Mouse (Mus musculus) limb, embryonic 11.5 days (tissue): ENCODE results near the gene Ntm. TPM values are rescaled to one million over a fixed set of nuclear protein-coding genes. Genes with fewer than 3 reads are reported as not detected.

Experiments used
- ATAC-seq: fragments of 200-750 bp; cut with Nextera tagmentation; 2 replicates; pipeline ENCODE4 v1.8.0; 2017; ENCODE audit warnings: low read depth; ENCODE audit not compliant: insufficient number of reproducible peaks, low FRiP score, low TSS enrichment
- DNase-seq: peaks from one replicate; pipeline ENCODE4 v3.0.0-alpha.2; 2015; ENCODE audit warnings: low spot score
- H3K27ac ChIP-seq: fragments of 300-500 bp; sonication (generic); replicated peaks from 2 replicates; pipeline ENCODE4 v1.5.1; 2014; ENCODE audit warnings: low read depth, mild to moderate bottlenecking, low read length
- H3K27me3 ChIP-seq: fragments of 300-500 bp; sonication (generic); 2 replicates; pipeline ENCODE4 v1.6.1; 2014; ENCODE audit warnings: mild to moderate bottlenecking, low read length, mixed read lengths; ENCODE audit not compliant: control insufficient read depth, insufficient read depth
- H3K36me3 ChIP-seq: fragments of 300-500 bp; sonication (generic); 2 replicates; pipeline ENCODE4 v1.6.1; 2014; ENCODE audit warnings: mild to moderate bottlenecking, low read length, moderate library complexity, mixed read lengths; ENCODE audit not compliant: control insufficient read depth, insufficient read depth
- H3K4me1 ChIP-seq: fragments of 300-500 bp; sonication (generic); 2 replicates; pipeline ENCODE4 v1.6.1; 2014; ENCODE audit warnings: low read length, mixed read lengths; ENCODE audit not compliant: control insufficient read depth, insufficient read depth
- H3K4me2 ChIP-seq: fragments of 300-500 bp; sonication (generic); 2 replicates; pipeline ENCODE4 v1.6.1; 2014; ENCODE audit warnings: low read depth, mild to moderate bottlenecking, moderate library complexity; ENCODE audit not compliant: severe bottlenecking
- H3K4me3 ChIP-seq: fragments of 300-500 bp; sonication (generic); 2 replicates; pipeline ENCODE4 v1.5.1; 2014; ENCODE audit warnings: low read depth, low read length
- H3K9ac ChIP-seq: fragments of 300-500 bp; sonication (generic); 2 replicates; pipeline ENCODE4 v1.6.1; 2014; ENCODE audit warnings: mild to moderate bottlenecking, low read length
- H3K9me3 ChIP-seq: fragments of 300-500 bp; sonication (generic); 2 replicates; pipeline ENCODE4 v1.6.1; 2016; ENCODE audit warnings: low read length; ENCODE audit not compliant: control insufficient read depth
- WGBS: fragments of 180-500 bp; shearing (Covaris S2); extraction: QIAGEN DNeasy Blood & Tissue Kit; methylation state at CpG from one replicate; pipeline ENCODE4 v1.1.7; 2014; 5-methylcytosine and 5-hydroxymethylcytosine counted together
- polyA plus RNA-seq: library from polyadenylated mRNA; unstranded; fragments of >200 nt; fragmentation: Nextera tagmentation; extraction: Ambion mirVana; gene quantifications from 2 replicates; pipeline ENCODE4 v1.2.1, GENCODE M21; 2014

The Ntm gene
- polyA plus RNA-seq, 1 experiment from 2014 or later = 16.2 TPM

DNA sequence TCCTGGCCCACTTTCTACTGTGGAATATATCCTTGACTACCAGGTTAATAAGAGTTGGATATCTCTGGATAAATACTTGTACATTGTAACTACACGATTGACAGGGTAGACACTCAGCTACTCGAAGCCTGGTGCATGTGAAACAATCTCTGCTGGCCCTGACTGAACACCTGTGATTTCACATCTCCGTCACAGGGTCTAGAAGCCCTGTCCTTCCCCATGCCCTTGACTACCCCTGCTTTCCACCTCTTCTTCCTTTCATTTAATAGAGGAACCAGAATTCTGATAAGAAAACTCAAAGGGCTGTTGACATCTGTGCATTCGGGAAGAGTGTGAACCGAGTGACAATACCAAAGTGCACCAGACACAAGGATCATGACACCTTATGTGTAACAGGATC is 566.8 kb downstream of the Ntm start:
- DNase-seq = no peak
- Histone ChIP-seq H3K9me3 (no peaks in the 10 kb centered on the region), H3K36me3 (no peaks in the 10 kb centered on the region), H3K27ac (no peak overlapping the region), H3K4me3 (no peak overlapping the region), H3K4me2 (no peak overlapping the region), H3K9ac (no peak overlapping the region), H3K27me3 (no peaks in the 10 kb centered on the region), H3K4me1 (no peaks in the 10 kb centered on the region)
- no peak for ATAC-seq
- WGBS = 90% methylated on average over 5 of the region's 5 CpGs

DNA sequence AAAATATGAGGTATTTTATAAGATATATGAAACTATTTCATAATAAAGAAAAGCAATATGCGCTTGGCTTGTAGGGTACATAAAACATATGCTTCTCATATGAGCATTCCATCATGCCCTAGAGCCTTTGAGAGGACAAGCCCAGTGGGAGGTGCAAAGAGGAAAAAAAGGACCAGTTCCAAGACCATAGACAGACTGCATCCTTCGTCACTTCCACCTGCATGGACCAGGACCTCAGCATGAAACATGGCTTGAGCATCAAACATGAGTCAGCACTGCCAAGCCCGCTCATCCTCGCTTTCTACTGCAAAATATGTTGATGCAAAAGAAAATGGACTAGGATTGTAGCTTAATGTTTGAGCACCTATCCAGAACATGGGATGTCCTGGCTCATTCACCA is 569.8 kb downstream of the Ntm start:
- no peak overlapping the region for H3K9ac ChIP-seq
- no peaks in the 10 kb centered on the region for H3K27me3 ChIP-seq

DNA sequence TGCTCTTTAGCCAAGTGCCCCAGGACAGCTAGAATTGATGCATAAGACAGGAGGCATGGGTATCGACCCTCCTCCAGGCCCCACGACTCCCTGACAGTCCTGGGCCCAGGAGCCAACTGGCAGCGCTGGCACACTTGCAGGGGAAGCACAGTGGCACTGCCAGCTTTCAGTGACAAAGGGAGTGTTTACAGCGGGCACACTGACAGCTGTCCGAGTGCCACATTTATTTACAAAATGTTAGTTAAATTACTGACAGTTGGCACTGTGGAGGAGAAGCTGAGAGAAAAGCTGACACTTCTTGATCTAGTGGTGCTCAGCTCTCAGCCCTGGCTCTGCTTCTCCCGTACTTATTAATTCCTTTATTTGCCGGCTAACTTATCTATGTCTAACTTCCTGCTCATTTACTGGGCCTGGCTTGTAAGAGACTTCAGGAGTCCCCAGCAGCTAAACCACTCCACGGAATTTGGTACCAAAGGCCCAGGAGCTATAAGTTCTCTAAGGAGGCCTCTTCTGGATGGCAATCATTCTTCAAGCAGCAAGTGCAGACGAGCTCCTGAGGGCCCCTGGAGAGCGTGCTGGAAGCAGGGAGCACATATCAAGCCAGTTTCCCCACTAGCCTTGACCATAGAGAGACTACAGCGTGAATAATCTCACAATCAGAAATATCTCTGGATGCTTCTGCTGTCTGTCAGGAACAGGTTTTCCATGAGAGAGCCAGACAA is 572.0 kb downstream of the Ntm start:
- Histone ChIP-seq H3K9me3 (no peaks in the 10 kb centered on the region), H3K4me2 (no peak overlapping the region), H3K9ac (no peak overlapping the region), H3K27ac (no peak overlapping the region), H3K4me1 (no peaks in the 10 kb centered on the region), H3K27me3 (no peaks in the 10 kb centered on the region), H3K4me3 (no peak overlapping the region), H3K36me3 (no peaks in the 10 kb centered on the region)
- no peak for DNase-seq
- WGBS = 71% methylated on average over 11 of the region's 11 CpGs
- ATAC-seq = no peak

More for the DNA sequence above, 569.8 kb downstream of the Ntm start:
- no peaks in the 10 kb centered on the region for H3K36me3 ChIP-seq
- no peaks in the 10 kb centered on the region for H3K9me3 ChIP-seq
- DNase-seq (no peak), ATAC-seq (no peak)
- no peak overlapping the region for H3K27ac ChIP-seq
- no peak overlapping the region for H3K4me3 ChIP-seq
- WGBS = 92% methylated on average over 4 of the region's 4 CpGs
- H3K4me2 ChIP-seq = no peak overlapping the region
- no peaks in the 10 kb centered on the region for H3K4me1 ChIP-seq

DNA sequence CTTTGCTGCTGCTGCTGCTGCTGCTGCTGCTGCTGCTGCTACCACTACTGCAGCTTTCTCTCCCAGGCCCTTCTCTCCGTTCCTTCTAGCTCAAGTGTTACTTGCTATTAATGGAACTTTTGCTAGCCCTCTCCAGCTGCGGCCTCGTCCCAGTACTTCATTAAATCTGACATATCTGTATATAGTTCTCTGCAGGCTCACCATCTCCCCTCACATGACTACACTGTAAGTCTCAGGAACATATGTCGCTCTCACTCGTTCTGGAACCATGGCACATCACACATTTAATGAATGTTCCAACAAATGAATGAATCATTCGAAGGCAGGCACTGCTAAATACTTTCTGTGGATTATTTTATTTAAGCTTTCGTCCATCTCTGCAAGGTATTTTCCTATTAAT is 573.7 kb downstream of the Ntm start:
- no peaks in the 10 kb centered on the region for H3K9me3 ChIP-seq
- H3K36me3 ChIP-seq = no peaks in the 10 kb centered on the region
- no peaks in the 10 kb centered on the region for H3K27me3 ChIP-seq
- DNase-seq (no peak), ATAC-seq (no peak)
- no peak overlapping the region for H3K4me3 ChIP-seq
- no peaks in the 10 kb centered on the region for H3K4me1 ChIP-seq
- 80% methylated on average over 7 of the region's 7 CpGs for WGBS
- no peak overlapping the region for H3K27ac ChIP-seq
- no peak overlapping the region for H3K4me2 ChIP-seq
- H3K9ac ChIP-seq = peak overlapping the region; percentile 27; the same call in 1 of the 2 replicates

DNA sequence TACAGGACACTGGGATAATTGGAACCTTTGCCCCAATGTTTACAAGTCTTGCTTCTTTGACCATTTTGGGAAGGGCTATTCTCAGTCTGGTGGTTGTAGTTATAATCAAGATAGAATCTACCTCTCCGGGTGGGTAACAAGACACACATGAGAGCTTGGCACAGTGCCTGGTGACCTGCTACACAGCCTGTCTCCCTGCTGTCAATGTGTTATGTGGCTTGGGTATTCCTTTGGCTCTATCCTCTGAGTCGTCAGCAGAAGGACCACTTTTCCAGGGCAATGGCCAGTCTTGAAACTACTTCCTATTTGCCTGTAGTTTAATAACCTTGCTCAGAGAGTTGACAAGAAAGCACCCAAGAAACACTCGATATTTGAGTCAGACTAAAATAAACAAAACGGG is 575.8 kb downstream of the Ntm start:
- H3K9me3 ChIP-seq = no peaks in the 10 kb centered on the region
- ATAC-seq (no peak), DNase-seq (no peak)
- no peaks in the 10 kb centered on the region for H3K4me1 ChIP-seq
- no peak overlapping the region for H3K4me2 ChIP-seq
- H3K9ac ChIP-seq = no peak overlapping the region
- whole genome bisulfite sequencing = 79% methylated on average over 4 of the region's 4 CpGs
- H3K4me3 ChIP-seq = no peak overlapping the region
- no peak overlapping the region for H3K27ac ChIP-seq
- no peaks in the 10 kb centered on the region for H3K36me3 ChIP-seq
- H3K27me3 ChIP-seq = no peaks in the 10 kb centered on the region

DNA sequence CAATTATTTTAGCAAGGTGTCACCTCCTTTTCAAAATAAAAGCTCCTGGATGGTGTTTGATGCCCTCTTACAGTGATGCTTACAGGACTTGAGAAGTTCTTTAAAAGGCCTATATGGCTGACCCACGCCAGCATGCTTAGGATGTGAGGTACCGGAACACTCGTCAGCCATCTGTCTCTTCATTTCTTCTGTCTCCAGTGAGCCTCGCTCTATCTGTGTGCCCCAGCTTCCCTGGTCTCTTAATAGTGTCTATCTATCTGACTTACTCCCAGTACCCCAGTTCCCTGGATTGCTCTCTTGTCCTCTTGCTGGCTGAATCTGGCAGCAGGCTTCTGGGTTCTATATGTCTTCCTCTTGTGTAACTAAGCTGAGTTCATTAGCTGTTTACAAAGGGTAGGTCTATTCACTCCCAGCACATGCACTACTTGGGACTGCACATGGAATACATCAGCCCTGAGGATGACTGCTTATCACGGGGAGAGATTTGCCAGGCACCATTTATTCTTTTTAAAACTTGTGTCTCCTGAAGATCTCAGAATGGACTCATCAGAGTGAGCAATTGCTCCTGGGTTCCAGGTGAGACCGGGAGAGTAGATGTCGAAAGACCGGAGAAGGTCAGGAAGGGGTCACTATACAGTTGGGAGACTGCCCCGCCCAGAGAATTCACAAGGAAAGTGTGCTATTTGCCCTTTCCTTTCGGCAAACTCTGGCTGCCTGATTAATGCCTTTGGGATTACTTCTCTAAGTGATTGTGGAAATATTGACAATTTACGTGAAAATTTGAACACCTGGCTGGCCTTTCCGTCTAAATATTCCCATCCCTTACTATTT is 585.6 kb downstream of the Ntm start:
- no peak overlapping the region for H3K4me3 ChIP-seq
- H3K4me1 ChIP-seq = no peaks in the 10 kb centered on the region
- no peaks in the 10 kb centered on the region for H3K36me3 ChIP-seq
- H3K27me3 ChIP-seq = no peaks in the 10 kb centered on the region
- H3K9me3 ChIP-seq = no peaks in the 10 kb centered on the region
- 79% methylated on average over 12 of the region's 12 CpGs for WGBS
- H3K9ac ChIP-seq = no peak overlapping the region
- no peak for DNase-seq
- H3K4me2 ChIP-seq = no peak overlapping the region
- H3K27ac ChIP-seq = no peak overlapping the region
- ATAC-seq = no peak

DNA sequence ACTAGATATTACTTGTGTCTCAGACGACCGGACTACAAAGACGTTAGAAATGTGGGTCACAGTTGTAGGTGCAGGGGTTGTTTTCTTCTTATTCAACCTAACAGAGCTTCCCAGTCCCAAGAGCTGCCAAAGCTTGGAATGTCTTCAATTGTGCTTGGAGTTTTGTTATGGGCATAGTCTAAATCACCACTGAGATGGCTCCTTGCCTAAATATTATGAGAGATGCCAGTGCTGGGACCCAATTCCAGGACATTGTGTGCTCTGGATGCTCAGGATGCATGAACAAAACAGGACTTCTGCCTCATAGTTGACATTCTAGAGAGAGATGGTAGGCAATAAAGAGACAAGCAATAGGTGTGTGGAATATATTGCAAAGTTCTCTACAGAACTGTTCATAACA is 591.6 kb downstream of the Ntm start:
- WGBS = 91% methylated on average over 3 of the region's 3 CpGs
- H3K27me3 ChIP-seq = no peaks in the 10 kb centered on the region
- no peak for ATAC-seq

DNA sequence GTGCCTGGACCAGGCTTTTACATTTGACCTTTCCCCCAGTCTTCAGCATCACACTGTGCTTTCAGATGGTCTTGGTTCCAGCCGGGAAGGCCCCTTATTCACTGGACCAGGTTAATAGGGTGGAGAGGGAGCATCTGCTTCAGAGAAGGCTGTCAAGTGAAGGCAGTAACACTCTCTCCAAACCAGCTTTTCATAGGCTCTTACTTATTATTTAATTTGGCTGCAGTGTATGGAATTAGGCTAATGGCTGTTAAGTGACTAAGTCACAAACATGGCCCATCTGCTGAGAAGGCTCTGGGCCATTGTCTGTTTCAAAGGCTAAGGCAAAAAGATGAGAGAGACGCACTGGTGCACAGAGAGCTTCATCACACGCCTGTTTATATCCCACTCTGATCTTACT is 593.3 kb downstream of the Ntm start:
- ATAC-seq (no peak), DNase-seq (no peak)
- H3K27ac ChIP-seq = no peak overlapping the region
- no peaks in the 10 kb centered on the region for H3K36me3 ChIP-seq
- H3K4me1 ChIP-seq = peaks cover 2% of the 10 kb centered on the region; the same call in 1 of the 2 replicates
- H3K9me3 ChIP-seq = no peaks in the 10 kb centered on the region
- H3K9ac ChIP-seq = no peak overlapping the region
- no peak overlapping the region for H3K4me2 ChIP-seq
- 0 out of 2 replicates have a peak, but pooled peaks cover 2% of the 10 kb centered on the region for H3K27me3 ChIP-seq
- WGBS = 74% methylated on average over 3 of the region's 3 CpGs
- no peak overlapping the region for H3K4me3 ChIP-seq

More for the DNA sequence above, 591.6 kb downstream of the Ntm start:
- no peaks in the 10 kb centered on the region for H3K36me3 ChIP-seq
- no peak overlapping the region for H3K27ac ChIP-seq
- no peak overlapping the region for H3K4me2 ChIP-seq
- H3K4me1 ChIP-seq = peaks cover 2% of the 10 kb centered on the region; the same call in 1 of the 2 replicates
- H3K9me3 ChIP-seq = no peaks in the 10 kb centered on the region
- no peak for DNase-seq
- H3K4me3 ChIP-seq = no peak overlapping the region
- H3K9ac ChIP-seq = no peak overlapping the region
